Mouse (Mus musculus): ENCODE data around the gene Acap2. TPM values are rescaled to one million over a fixed set of nuclear protein-coding genes. Genes with fewer than 3 reads are reported as not detected.
A peak's percentile ranks its signal among the peaks of the same experiment; 100 is the strongest.

Gene Acap2
- total RNA-seq (2012; rRNA removed) (19.1 and 23.9 TPM in 2 replicates), polyA plus RNA-seq (2012; ENCODE audit: insufficient read depth in 1 of 2, insufficient read length in 2 of 2, low read depth in 1 of 2, low replicate concordance in 2 of 2, missing spikeins in 1 of 2) (10 to 100 TPM in 1 of 2 experiments, not detected in 1; 17.2 TPM)

DNA sequence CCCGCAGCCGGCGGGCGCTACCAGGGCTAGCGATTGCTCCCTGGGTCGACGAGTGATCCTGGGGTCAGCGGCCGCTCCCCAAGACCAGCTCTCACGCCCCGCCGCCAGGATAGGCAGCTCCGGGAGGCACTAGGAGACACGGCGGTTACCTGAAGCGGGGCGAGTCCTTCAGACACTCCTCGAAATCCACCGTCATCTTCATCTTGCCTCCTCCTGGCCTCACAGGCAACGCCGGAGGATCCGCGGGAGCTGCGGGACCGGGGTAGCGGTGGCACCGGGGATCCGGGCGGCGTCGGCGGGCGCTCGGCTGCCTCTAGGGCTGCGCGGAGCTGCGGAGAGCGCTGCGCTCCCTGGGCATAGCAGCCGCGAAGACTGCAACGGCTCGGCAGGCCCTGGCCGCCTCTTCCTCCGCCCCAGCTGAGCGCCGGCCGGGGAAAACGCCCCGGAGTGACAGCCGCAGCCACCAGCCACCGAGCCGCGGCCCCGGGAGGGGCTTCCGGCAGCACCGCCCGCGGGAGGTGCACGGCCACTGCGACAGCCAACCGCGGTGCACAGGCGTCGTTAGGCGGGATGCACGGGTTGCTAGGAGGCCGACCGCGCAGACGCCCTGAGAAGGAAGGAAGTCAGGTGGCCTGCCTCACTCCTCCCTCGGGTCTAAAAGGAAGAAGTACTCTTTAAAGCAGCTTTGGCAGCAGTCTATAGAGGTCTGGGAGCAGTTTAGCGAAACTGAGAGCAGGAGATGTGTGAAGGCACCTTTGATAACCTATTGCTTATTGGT lies at the start of gene Acap2:
Gene Acap2, minus strand, starts transcription at position 456 of the 778 bp plus-strand sequence.
- H3K27ac ChIP-seq (ENCODE audit: control insufficient read depth, low read depth, low read length): peak within 1 kb of the TSS; percentile 75
- TF ChIP-seq MEF2A (IDR thresholded peaks at IDR 0.05; ENCODE audit: extremely low read depth, insufficient replicate concordance, low read depth, low read length, poor library complexity, severe bottlenecking) (0 out of 2 replicates have a peak, but pooled peaks have one; percentile 24), NELFE (IDR thresholded peaks at IDR 0.05; ENCODE audit: low read depth, low read length) (peak; percentile 82), BHLHE40 (IDR thresholded peaks at IDR 0.05; ENCODE audit: borderline replicate concordance, low read depth, low read length) (no peak), MXI1 (IDR thresholded peaks at IDR 0.05; ENCODE audit: low read depth, low read length) (peak; percentile 75; the same call in 1 of the 2 replicates), CHD2 (IDR thresholded peaks at IDR 0.05; ENCODE audit: low read length) (no peak), GABPA (IDR thresholded peaks at IDR 0.05; ENCODE audit: low read depth, low read length) (no peak), RAD21 (IDR thresholded peaks at IDR 0.05; ENCODE audit: low read depth, low read length) (no peak), SIN3A (IDR thresholded peaks at IDR 0.05; ENCODE audit: low read length) (peak; percentile 56), MAZ (IDR thresholded peaks at IDR 0.05; ENCODE audit: low read depth, low read length) (peak; percentile 91; the same call in 1 of the 2 replicates), ZC3H11A (IDR thresholded peaks at IDR 0.05; ENCODE audit: low read depth, low read length) (no peak), JUND (IDR thresholded peaks at IDR 0.05; ENCODE audit: low read depth, low read length) (no peak), KAT2A (conservative IDR thresholded peaks at IDR 0.05; ENCODE audit: low read depth, low read length) (no peak), E2F4 (IDR thresholded peaks at IDR 0.05; ENCODE audit: borderline replicate concordance, low read depth, low read length) (no peak), MAX (IDR thresholded peaks at IDR 0.05; ENCODE audit: low read length) (peak; percentile 73; the same call in 1 of the 2 replicates), ZMIZ1 (IDR thresholded peaks at IDR 0.05; ENCODE audit: low read depth, low read length) (peak; percentile 95), POLR2AphosphoS2 (IDR thresholded peaks at IDR 0.05; ENCODE audit: low read length) (peak; percentile 89), UBTF (IDR thresholded peaks at IDR 0.05; ENCODE audit: borderline replicate concordance, insufficient read depth, low read depth, low read length) (0 out of 2 replicates have a peak, but pooled peaks have one; percentile 36), POLR2A (IDR thresholded peaks at IDR 0.05; ENCODE audit: control insufficient read depth in 1 of 2, insufficient read depth in 1 of 2, low read depth in 1 of 2, low read length in 2 of 2, poor library complexity in 1 of 2) (peak; percentile 94 to 99), GATA1 (IDR thresholded peaks at IDR 0.05; ENCODE audit: low read depth, low read length) (no peak), USF1 (IDR thresholded peaks at IDR 0.05; ENCODE audit: low read depth, low read length) (peak; percentile 95), MYC (IDR thresholded peaks at IDR 0.05; ENCODE audit: low read depth, low read length) (no peak), POLR2AphosphoS5 (IDR thresholded peaks at IDR 0.05; ENCODE audit: borderline replicate concordance, low read depth, low read length) (no peak), HCFC1 (IDR thresholded peaks at IDR 0.05; ENCODE audit: low read depth, low read length) (peak; percentile 79), MAFK (IDR thresholded peaks at IDR 0.05; ENCODE audit: borderline replicate concordance, low read depth, low read length) (no peak), TCF12 (IDR thresholded peaks at IDR 0.05; ENCODE audit: low read depth, low read length) (peak; percentile 51), NRF1 (IDR thresholded peaks at IDR 0.05; ENCODE audit: insufficient read depth, low read depth, low read length, poor library complexity, severe bottlenecking) (peak; percentile 80), USF2 (IDR thresholded peaks at IDR 0.05; ENCODE audit: borderline replicate concordance in 1 of 2, insufficient read depth in 1 of 2, low read depth in 1 of 2, low read length in 2 of 2) (peak in 1 of 2 experiments; percentile 55; a peak in 1 of 4 replicates), ZNF384 (IDR thresholded peaks at IDR 0.05; ENCODE audit: low read depth, low read length) (no peak), CHD1 (IDR thresholded peaks at IDR 0.05; ENCODE audit: low read depth, low read length) (no peak), ETS1 (IDR thresholded peaks at IDR 0.05; ENCODE audit: low read depth, low read length) (0 out of 2 replicates have a peak, but pooled peaks have one; percentile 34), TBP (IDR thresholded peaks at IDR 0.05; ENCODE audit: low read depth, low read length) (peak; percentile 95), RCOR1 (IDR thresholded peaks at IDR 0.05; ENCODE audit: low read depth, low read length) (no peak), ELF1 (IDR thresholded peaks at IDR 0.05; ENCODE audit: low read depth, low read length) (peak; percentile 86), CTCF (IDR thresholded peaks at IDR 0.05 in 2 of 3, conservative IDR thresholded peaks at IDR 0.05 in 1 of 3; ENCODE audit: control insufficient read depth in 1 of 3, insufficient read depth in 1 of 3, low read depth in 2 of 3, low read length in 3 of 3, poor library complexity in 1 of 3, severe bottlenecking in 1 of 3) (no peak)
- peaks cover 7 to 8% of the 10 kb centered on the region in 2 experiments; a peak in 3 of 4 replicates for H3K4me1 ChIP-seq (ENCODE audit: control insufficient read depth in 1 of 2, insufficient read depth in 2 of 2, low read length in 2 of 2)

More for the DNA sequence above, at the start of gene Acap2:
- H3K4me3 ChIP-seq (ENCODE audit: control insufficient read depth in 1 of 2, insufficient read depth in 1 of 2, low read depth in 2 of 2, low read length in 2 of 2): peak within 1 kb of the TSS; percentile 81 to 86
- no peaks in the 10 kb centered on the region for H3K9me3 ChIP-seq (replicated peaks; ENCODE audit: insufficient read depth, low read length)
- H3K9ac ChIP-seq (ENCODE audit: control insufficient read depth, low read depth, low read length, poor library complexity, severe bottlenecking): peak within 1 kb of the TSS; percentile 96
- peaks cover 39% of the 10 kb centered on the region for H3K79me2 ChIP-seq (ENCODE audit: control insufficient read depth, insufficient read depth, low read length, poor library complexity)
- H3K27me3 ChIP-seq (ENCODE audit: control insufficient read depth in 1 of 2, insufficient read depth in 2 of 2, low read length in 2 of 2): no peaks in the 10 kb centered on the region
- peaks cover 0 to 26% of the 10 kb centered on the region in 2 experiments; a peak in 2 of 4 replicates for H3K36me3 ChIP-seq (ENCODE audit: control insufficient read depth in 1 of 2, insufficient read depth in 2 of 2, low read length in 2 of 2)
- peak; percentile 98 for DNase-seq (ENCODE audit: low read depth, low spot score)
